Mouse (Mus musculus): ENCODE data around the gene Slc19a3. TPM values are rescaled to one million over a fixed set of nuclear protein-coding genes. Genes with fewer than 3 reads are reported as not detected.

Gene Slc19a3
- 0.41 and 0.72 TPM in 2 replicates for polyA plus RNA-seq (2012; rRNA removed; ENCODE audit: low replicate concordance)

GRCm38 (mm10) chr1:83038109-83038672, at the start of gene Slc19a3:
Gene Slc19a3, minus strand, starts transcription at chr1:83038448.

GRCm38 (mm10) chr1:83060643-83061042, 22.4 kb upstream of the Slc19a3 start, which contains the start of gene Krtap28-13:
Gene Krtap28-13, plus strand, starts transcription at chr1:83060930.

GRCm38 (mm10) chr1:83059278-83059677, 21.0 kb upstream of the Slc19a3 start, which contains the start of gene A030005K14Rik:
Gene A030005K14Rik, minus strand, starts transcription at chr1:83059378.

GRCm38 (mm10) chr1:83044882-83045427, 6.7 kb upstream of the Slc19a3 start, which contains the start of gene Gm47969:
Gene Gm47969, plus strand, starts transcription at chr1:83044932.

GRCm38 (mm10) chr1:83042380-83042779, 4.1 kb upstream of the Slc19a3 start, which contains the start of gene Krtap28-10:
Gene Krtap28-10, minus strand, starts transcription at chr1:83042480.

GRCm38 (mm10) chr1:83000306-83000705, 37.9 kb downstream of the Slc19a3 start, which contains the start of gene Gm47959:
Gene Gm47959, plus strand, starts transcription at chr1:83000548.

Other genes starting within 250 kb of the Slc19a3 start
- 42.7 and 63.9 TPM in 2 replicates for gene Agfg1, start 199.0 kb downstream of the Slc19a3 start, polyA plus RNA-seq (2012; rRNA removed; ENCODE audit: low replicate concordance)
- 0.60 and 1.1 TPM in 2 replicates for gene A030005L19Rik, start 125.1 kb downstream of the Slc19a3 start, polyA plus RNA-seq (2012; rRNA removed; ENCODE audit: low replicate concordance)
- gene A030014E15Rik, start 113.5 kb downstream of the Slc19a3 start, polyA plus RNA-seq (2012; rRNA removed; ENCODE audit: low replicate concordance): not detected in 2 replicates
- not detected in 2 replicates for gene Gm6217, start 107.0 kb downstream of the Slc19a3 start, polyA plus RNA-seq (2012; rRNA removed; ENCODE audit: low replicate concordance)
- not detected in 2 replicates for gene A030003K21Rik, start 95.1 kb downstream of the Slc19a3 start, polyA plus RNA-seq (2012; rRNA removed; ENCODE audit: low replicate concordance)
- gene Gm7544, start 82.4 kb downstream of the Slc19a3 start, polyA plus RNA-seq (2012; rRNA removed; ENCODE audit: low replicate concordance): not detected in 2 replicates
- gene Gm47955, start 78.2 kb downstream of the Slc19a3 start, polyA plus RNA-seq (2012; rRNA removed; ENCODE audit: low replicate concordance): not detected in 2 replicates
- gene Gm47959, start 37.9 kb downstream of the Slc19a3 start, polyA plus RNA-seq (2012; rRNA removed; ENCODE audit: low replicate concordance): not detected in 2 replicates
- not detected in 2 replicates for gene Krtap28-10, start 4.0 kb upstream of the Slc19a3 start, polyA plus RNA-seq (2012; rRNA removed; ENCODE audit: low replicate concordance)
- not detected in 2 replicates for gene Gm47969, start 6.5 kb upstream of the Slc19a3 start, polyA plus RNA-seq (2012; rRNA removed; ENCODE audit: low replicate concordance)
- not detected in 2 replicates for gene A030005K14Rik, start 20.9 kb upstream of the Slc19a3 start, polyA plus RNA-seq (2012; rRNA removed; ENCODE audit: low replicate concordance)
- gene Krtap28-13, start 22.5 kb upstream of the Slc19a3 start, polyA plus RNA-seq (2012; rRNA removed; ENCODE audit: low replicate concordance): not detected in 2 replicates
- gene Ccl20, start 78.3 kb upstream of the Slc19a3 start, polyA plus RNA-seq (2012; rRNA removed; ENCODE audit: low replicate concordance): 0.32 TPM in 1 of 2 replicates, not detected in the other
- not detected in 2 replicates for gene Daw1, start 121.3 kb upstream of the Slc19a3 start, polyA plus RNA-seq (2012; rRNA removed; ENCODE audit: low replicate concordance)